Mouse (Mus musculus) kidney, adult 2 months (tissue): ENCODE measurements around the gene Cenpp. TPM values are rescaled to one million over a fixed set of nuclear protein-coding genes. Genes with fewer than 3 reads are reported as not detected.

Source experiments
- DNase-seq: peaks from one replicate; pipeline ENCODE4 v3.0.0; 2021
- H3K27ac ChIP-seq: fragments of 200-500 bp; 2 replicates; pipeline ENCODE4 v1.5.1; 2012; ENCODE audit warnings: low read depth, low read length, control low read depth, inconsistent platforms; ENCODE audit not compliant: insufficient read depth
- H3K27me3 ChIP-seq: fragments of 200-500 bp; replicated peaks from 2 replicates; pipeline ENCODE4 v1.6.1; 2012; ENCODE audit warnings: mild to moderate bottlenecking, moderate library complexity, low read length, inconsistent platforms; ENCODE audit not compliant: control insufficient read depth, insufficient read depth
- H3K36me3 ChIP-seq: fragments of 200-500 bp; 2 replicates; pipeline ENCODE4 v1.6.1; 2012; ENCODE audit warnings: mild to moderate bottlenecking, moderate library complexity, low read length, inconsistent platforms; ENCODE audit not compliant: control insufficient read depth, insufficient read depth
- H3K4me1 ChIP-seq: fragments of 200-500 bp; 2 replicates; pipeline ENCODE4 v1.6.1; 2011; ENCODE audit warnings: low read length; ENCODE audit not compliant: control insufficient read depth, insufficient read depth
- H3K4me3 ChIP-seq: fragments of 200-500 bp; 2 replicates; pipeline ENCODE4 v1.5.1; 2011; ENCODE audit warnings: mild to moderate bottlenecking, low read depth, low read length, control low read depth; ENCODE audit not compliant: insufficient read depth
- CTCF ChIP-seq: fragments of 200-500 bp; conservative IDR thresholded peaks from 2 replicates; pipeline ENCODE4 v1.5.1; 2011; ENCODE audit warnings: low read depth, mild to moderate bottlenecking, control low read depth, low read length, moderate library complexity, mixed read lengths; ENCODE audit not compliant: insufficient read depth, insufficient read length
- POLR2A ChIP-seq: fragments of 200-500 bp; IDR thresholded peaks from one replicate; pipeline ENCODE4 v1.6.1; 2011; ENCODE audit warnings: low read depth, low read length, control low read depth
- WGBS: fragments of 180-500 bp; shearing (Covaris S2); methylation state at CpG from one replicate; pipeline ENCODE4 v1.1.7; 2018; 5-methylcytosine and 5-hydroxymethylcytosine counted together
- polyA plus RNA-seq: library from polyadenylated mRNA; depleted of rRNA; stranded (reverse); fragments of >200 nt; gene quantifications from 2 replicates; pipeline ENCODE4 v1.2.3, GENCODE M21; 2012

Gene Cenpp
- polyA plus RNA-seq, 1 experiment = 0.17 TPM

- 93% methylated on average over 5 of the region's 5 CpGs for WGBS
- Histone ChIP-seq H3K27me3 (no peaks in the 10 kb centered on the region), H3K36me3 (no peaks in the 10 kb centered on the region), H3K4me3 (no peak overlapping the region), H3K4me1 (no peaks in the 10 kb centered on the region), H3K27ac (no peak overlapping the region)
- TF ChIP-seq POLR2A = no peak
- no peak for TF ChIP-seq CTCF
- DNase-seq = no peak
Measured at GRCm38 (mm10) chr13:49554519-49554918, 98.1 kb downstream of the Cenpp start.

GRCm38 (mm10) chr13:49549616-49550015 lies 103.0 kb downstream of the Cenpp start:
- Histone ChIP-seq H3K27ac (no peak overlapping the region), H3K4me1 (no peaks in the 10 kb centered on the region), H3K27me3 (no peaks in the 10 kb centered on the region), H3K36me3 (no peaks in the 10 kb centered on the region), H3K4me3 (no peak overlapping the region)
- 93% methylated on average over 3 of the region's 3 CpGs for WGBS
- DNase-seq = no peak
- TF ChIP-seq POLR2A (no peak), CTCF (no peak)

GRCm38 (mm10) chr13:49547563-49548150 lies 104.9 kb downstream of the Cenpp start:
- WGBS = 62% methylated on average over 1 of the region's 1 CpGs
- H3K27ac ChIP-seq = no peak overlapping the region
- H3K27me3 ChIP-seq = no peaks in the 10 kb centered on the region
- no peaks in the 10 kb centered on the region for H3K36me3 ChIP-seq
- H3K4me3 ChIP-seq = no peak overlapping the region
- no peaks in the 10 kb centered on the region for H3K4me1 ChIP-seq
- TF ChIP-seq POLR2A = no peak
- no peak for TF ChIP-seq CTCF
- no peak for DNase-seq

GRCm38 (mm10) chr13:49546517-49546916 lies 106.1 kb downstream of the Cenpp start:
- peak; percentile 41 for DNase-seq
- no peaks in the 10 kb centered on the region for H3K27me3 ChIP-seq
- H3K4me3 ChIP-seq = no peak overlapping the region
- peak overlapping the region; percentile 9; the same call in 1 of the 2 replicates for H3K27ac ChIP-seq
- WGBS = 78% methylated on average over 1 of the region's 1 CpGs
- no peaks in the 10 kb centered on the region for H3K4me1 ChIP-seq
- no peaks in the 10 kb centered on the region for H3K36me3 ChIP-seq
- TF ChIP-seq POLR2A (no peak), CTCF (no peak)

- no peaks in the 10 kb centered on the region for H3K36me3 ChIP-seq
- H3K4me3 ChIP-seq = no peak overlapping the region
- no peak for TF ChIP-seq CTCF
- TF ChIP-seq POLR2A = no peak
- DNase-seq = no peak
- no peaks in the 10 kb centered on the region for H3K27me3 ChIP-seq
- H3K27ac ChIP-seq = peak overlapping the region; percentile 55
- WGBS = 45% methylated on average over 3 of the region's 3 CpGs
- H3K4me1 ChIP-seq = no peaks in the 10 kb centered on the region
Measured at GRCm38 (mm10) chr13:49545646-49546045, 106.9 kb downstream of the Cenpp start.

GRCm38 (mm10) chr13:49544279-49544678 lies 108.3 kb downstream of the Cenpp start, which contains the start of gene Aspn:
Gene Aspn (plus strand): TSS chr13:49544443.
- Histone ChIP-seq H3K4me1 (no peaks in the 10 kb centered on the region), H3K36me3 (no peaks in the 10 kb centered on the region), H3K4me3 (no peak within 1 kb of the TSS), H3K27ac (no peak within 1 kb of the TSS), H3K27me3 (no peaks in the 10 kb centered on the region)
- WGBS = 71% methylated on average over 3 of the region's 3 CpGs
- no peak for DNase-seq
- no peak for TF ChIP-seq POLR2A
- no peak for TF ChIP-seq CTCF

GRCm38 (mm10) chr13:49538693-49539092 lies 113.9 kb downstream of the Cenpp start:
- Histone ChIP-seq H3K27ac (no peak overlapping the region), H3K36me3 (no peaks in the 10 kb centered on the region), H3K4me3 (no peak overlapping the region), H3K4me1 (no peaks in the 10 kb centered on the region), H3K27me3 (no peaks in the 10 kb centered on the region)
- 79% methylated on average over 1 of the region's 1 CpGs for WGBS
- no peak for DNase-seq
- TF ChIP-seq POLR2A = no peak
- no peak for TF ChIP-seq CTCF
